Mouse (Mus musculus): ENCODE measurements around the gene Hdac4. TPM values are rescaled to one million over a fixed set of nuclear protein-coding genes. Genes with fewer than 3 reads are reported as not detected.

Gene Hdac4
- total RNA-seq, 2 experiments from 2014 or later, result 3.1 to 3.4 TPM

DNA sequence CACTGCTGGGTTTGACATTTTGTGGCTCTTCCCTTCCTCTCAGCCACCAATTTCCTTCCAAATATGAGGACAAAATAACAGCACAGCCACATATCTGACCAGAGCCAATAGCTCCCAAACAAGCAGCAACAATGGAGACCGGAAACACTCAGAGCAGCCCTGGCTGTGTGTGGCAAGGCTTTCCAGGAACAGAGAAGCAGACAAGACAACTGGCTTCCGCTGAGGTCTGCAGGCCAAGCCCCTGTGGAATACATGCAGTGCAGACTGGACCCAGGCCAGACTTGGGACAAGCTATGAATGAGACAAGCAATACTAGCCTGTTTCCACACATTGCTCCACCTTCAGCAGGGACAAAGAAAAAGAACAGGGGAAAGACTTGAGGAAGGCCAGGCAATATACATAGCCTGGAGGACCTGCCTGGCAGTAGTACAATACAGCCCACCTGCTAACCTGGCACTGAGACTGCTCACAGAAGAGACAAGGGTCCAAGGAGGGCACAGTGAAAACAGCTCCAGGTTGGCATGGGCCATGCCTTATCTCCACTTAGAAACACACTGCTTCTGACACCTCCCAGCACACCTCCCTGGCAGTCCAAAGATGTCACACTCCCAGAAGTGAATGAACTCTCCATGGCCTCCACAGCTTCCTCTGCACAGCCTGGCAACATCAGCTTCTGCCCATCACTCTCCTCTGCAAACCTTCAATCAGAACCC, 58.2 kb downstream of the Hdac4 start:
- no peak for ATAC-seq (replicated peaks; ENCODE audit: low FRiP score, poor library complexity, severe bottlenecking)

GRCm38 (mm10) chr1:92136362-92136761, 59.1 kb downstream of the Hdac4 start:
- ATAC-seq (replicated peaks; ENCODE audit: low FRiP score, poor library complexity, severe bottlenecking), result no peak

GRCm38 (mm10) chr1:92132181-92132580, 63.3 kb downstream of the Hdac4 start:
- ATAC-seq (replicated peaks; ENCODE audit: low FRiP score, poor library complexity, severe bottlenecking), result no peak

DNA sequence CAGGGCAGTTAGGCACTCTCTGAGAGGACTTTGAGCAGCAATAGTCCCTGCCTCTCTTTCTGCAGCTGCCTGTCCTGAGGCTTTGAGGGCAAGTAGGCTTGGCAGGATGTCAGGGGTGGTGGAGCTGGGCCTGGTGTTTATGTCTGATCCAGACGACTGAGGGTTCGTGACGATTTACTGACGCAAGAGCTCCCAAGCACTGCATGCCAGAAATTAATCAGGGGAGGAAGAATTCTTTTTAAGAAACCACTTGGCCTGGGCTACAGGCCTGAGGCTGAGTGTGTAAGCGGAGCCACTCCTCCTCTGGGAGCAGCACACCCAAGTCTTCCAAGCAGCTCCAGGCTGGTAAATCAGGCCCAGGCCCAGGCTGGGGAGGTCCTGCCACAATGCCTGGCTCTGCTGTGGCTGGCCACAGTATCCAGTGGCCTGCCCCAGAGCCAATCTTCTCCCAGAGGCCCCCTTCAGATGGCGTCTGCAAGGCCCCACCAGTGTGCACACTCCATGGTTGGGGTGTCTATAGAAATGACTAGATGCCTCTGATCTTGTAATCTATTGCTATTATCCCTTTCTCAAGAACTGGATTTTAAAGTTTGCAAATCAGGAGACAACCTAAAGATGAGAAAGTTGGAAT, 64.9 kb downstream of the Hdac4 start:
- ATAC-seq (replicated peaks; ENCODE audit: low FRiP score, poor library complexity, severe bottlenecking), result no peak

- ATAC-seq (replicated peaks; ENCODE audit: low FRiP score, poor library complexity, severe bottlenecking), result no peak
Observed at GRCm38 (mm10) chr1:92129751-92130150, 65.7 kb downstream of the Hdac4 start.

DNA sequence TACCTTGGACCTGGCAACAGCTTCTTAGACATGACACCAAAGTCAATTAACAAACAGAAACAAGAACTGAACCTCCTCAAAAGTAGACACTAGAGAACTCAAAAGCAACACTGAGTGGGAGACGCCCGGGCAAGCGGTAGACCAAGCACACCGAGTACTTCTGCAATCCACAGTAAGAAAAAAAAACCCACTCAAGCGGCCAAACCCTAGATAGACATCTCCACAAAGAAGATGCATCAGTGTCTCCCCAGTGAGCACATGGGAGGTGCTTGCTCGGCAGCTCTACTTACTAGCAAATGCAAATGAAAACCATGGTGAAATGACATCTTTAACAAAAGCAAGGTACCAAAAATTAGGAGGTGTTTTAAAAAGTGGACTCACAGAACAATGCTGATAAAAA, 67.7 kb downstream of the Hdac4 start:
- ATAC-seq (replicated peaks; ENCODE audit: low FRiP score, poor library complexity, severe bottlenecking), result no peak

- ATAC-seq (replicated peaks; ENCODE audit: low FRiP score, poor library complexity, severe bottlenecking), result no peak
Observed at GRCm38 (mm10) chr1:92127366-92127765, 68.1 kb downstream of the Hdac4 start.

GRCm38 (mm10) chr1:92124497-92125201, 70.8 kb downstream of the Hdac4 start:
- no peak for ATAC-seq (replicated peaks; ENCODE audit: low FRiP score, poor library complexity, severe bottlenecking)

- no peak for ATAC-seq (replicated peaks; ENCODE audit: low FRiP score, poor library complexity, severe bottlenecking)
Observed at GRCm38 (mm10) chr1:92119303-92119702, 76.2 kb downstream of the Hdac4 start.

- no peak for ATAC-seq (replicated peaks; ENCODE audit: low FRiP score, poor library complexity, severe bottlenecking)
Observed at GRCm38 (mm10) chr1:92117597-92117996, 77.9 kb downstream of the Hdac4 start.

GRCm38 (mm10) chr1:92116169-92116568, 79.3 kb downstream of the Hdac4 start:
- no peak; the same call in 1 of the 2 replicates for ATAC-seq (replicated peaks; ENCODE audit: low FRiP score, poor library complexity, severe bottlenecking)

GRCm38 (mm10) chr1:92114091-92114490, 81.4 kb downstream of the Hdac4 start:
- ATAC-seq (replicated peaks; ENCODE audit: low FRiP score, poor library complexity, severe bottlenecking), result no peak

- no peak for ATAC-seq (replicated peaks; ENCODE audit: low FRiP score, poor library complexity, severe bottlenecking)
Observed at GRCm38 (mm10) chr1:92113243-92114009, 82.1 kb downstream of the Hdac4 start.

DNA sequence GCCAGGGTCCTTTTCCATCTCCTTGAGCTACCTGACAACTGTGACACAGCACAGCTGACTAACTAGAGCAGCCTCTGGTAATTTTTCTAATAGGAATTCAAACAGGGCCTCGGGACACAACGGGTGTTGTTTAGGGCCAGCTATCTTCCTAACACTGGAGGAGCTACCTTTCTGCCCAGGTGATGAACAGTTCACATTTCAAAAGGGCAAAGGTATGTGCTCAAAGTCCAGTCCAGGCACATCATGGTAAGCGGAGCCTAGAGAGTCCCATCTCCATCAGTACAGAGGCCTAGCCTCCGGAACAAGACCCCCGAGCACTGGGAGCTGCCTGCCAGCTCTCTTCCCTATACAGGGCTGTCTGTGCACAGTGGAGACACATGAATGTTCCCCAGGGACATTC, 82.9 kb downstream of the Hdac4 start:
- no peak for ATAC-seq (replicated peaks; ENCODE audit: low FRiP score, poor library complexity, severe bottlenecking)

GRCm38 (mm10) chr1:92111551-92111950, 83.9 kb downstream of the Hdac4 start:
- no peak for ATAC-seq (replicated peaks; ENCODE audit: low FRiP score, poor library complexity, severe bottlenecking)

DNA sequence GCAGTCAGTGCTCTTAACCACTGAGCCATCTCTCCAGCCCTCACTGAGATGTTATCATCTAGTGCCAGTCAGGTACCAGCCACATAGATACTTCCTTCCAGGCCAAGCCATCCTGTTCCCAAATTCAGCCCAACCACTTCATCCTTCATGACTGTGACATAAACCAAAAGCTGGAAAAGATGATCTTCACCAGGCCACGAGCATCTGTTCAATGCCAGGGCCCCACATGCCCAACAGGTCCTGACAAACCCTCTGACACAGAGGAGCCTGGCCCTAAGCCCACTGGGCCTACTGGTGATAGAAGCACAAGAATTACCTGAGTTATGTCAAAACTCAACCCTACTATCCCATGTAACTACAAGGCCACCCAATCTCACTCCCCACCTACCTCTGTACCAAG, 84.5 kb downstream of the Hdac4 start:
- ATAC-seq (replicated peaks; ENCODE audit: low FRiP score, poor library complexity, severe bottlenecking), result no peak

DNA sequence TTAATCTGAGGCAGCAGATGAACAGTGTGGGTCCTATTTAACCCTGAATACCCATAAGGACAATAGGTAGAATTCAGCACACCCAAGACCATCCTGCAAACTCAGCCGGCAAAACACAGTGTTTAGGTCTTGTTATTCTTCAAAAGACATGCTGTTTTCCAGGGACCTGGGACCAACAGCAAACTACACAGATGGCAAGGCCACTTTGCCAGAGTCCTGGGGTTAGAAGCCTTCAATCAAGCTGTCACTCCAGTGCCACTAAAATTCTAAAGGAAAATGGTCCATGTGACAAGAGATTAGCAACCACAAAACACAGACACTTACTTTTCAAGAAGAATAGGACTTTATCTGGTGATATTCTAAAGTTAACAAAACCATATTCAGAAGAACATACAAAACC, 86.3 kb downstream of the Hdac4 start:
- no peak for ATAC-seq (replicated peaks; ENCODE audit: low FRiP score, poor library complexity, severe bottlenecking)

GRCm38 (mm10) chr1:92108556-92108955, 86.9 kb downstream of the Hdac4 start:
- no peak for ATAC-seq (replicated peaks; ENCODE audit: low FRiP score, poor library complexity, severe bottlenecking)

DNA sequence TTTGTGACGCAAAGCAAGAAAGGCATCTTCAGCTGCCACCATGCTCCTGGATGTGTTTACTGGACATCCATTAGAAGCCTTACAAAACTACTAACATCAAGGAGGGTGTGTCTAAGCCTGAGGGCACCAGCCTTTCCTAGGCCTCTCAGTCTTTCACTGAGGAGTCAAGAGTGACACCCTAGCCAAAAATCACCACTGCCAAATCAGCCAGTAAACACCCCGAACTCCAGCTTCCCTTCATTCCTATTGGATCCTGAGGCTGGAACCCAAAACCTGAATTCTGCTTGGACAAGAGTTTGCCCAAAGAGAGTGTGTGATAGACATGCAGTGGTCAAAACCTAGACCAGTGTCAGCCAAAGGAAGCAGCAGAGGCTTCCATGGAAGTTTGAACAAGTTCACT, 87.5 kb downstream of the Hdac4 start:
- ATAC-seq (replicated peaks; ENCODE audit: low FRiP score, poor library complexity, severe bottlenecking), result no peak

DNA sequence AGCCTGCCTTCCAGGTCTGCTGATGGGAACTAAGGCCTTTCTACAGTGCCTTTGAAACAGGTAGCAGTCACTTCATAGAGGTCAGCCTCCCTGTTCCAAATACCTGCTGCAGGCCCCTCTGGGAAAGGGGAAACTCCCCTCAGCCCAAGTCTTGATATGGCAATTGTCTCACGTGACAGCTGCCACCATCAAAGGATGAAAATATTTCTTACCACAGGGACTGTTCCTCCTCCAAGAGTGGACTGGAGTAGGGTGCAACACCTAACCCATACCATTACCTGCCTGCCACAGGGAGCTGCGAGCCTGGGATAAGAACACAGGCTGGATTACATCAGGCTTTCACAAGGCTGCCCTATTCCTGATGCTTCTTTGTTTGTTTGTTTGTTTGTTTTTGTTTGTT, 88.0 kb downstream of the Hdac4 start:
- no peak for ATAC-seq (replicated peaks; ENCODE audit: low FRiP score, poor library complexity, severe bottlenecking)
